Mouse (Mus musculus) myocyte (in vitro differentiated cells): ENCODE measurements at regions not wholly inside any gene's neighbourhood (a gene's known extent, or its start where the extent isn't known, plus 50 kb on each side); places are given as distances from the start of the nearest gene placed in this dataset.

Experiments used
- E2F4 ChIP-seq: IDR thresholded peaks from one replicate; pipeline ENCODE4 v1.6.1; 2011; ENCODE audit warnings: mild to moderate bottlenecking, control low read depth, moderate library complexity; ENCODE audit not compliant: insufficient read depth
- MAX ChIP-seq: IDR thresholded peaks from one replicate; pipeline ENCODE4 v1.6.1; 2011; ENCODE audit warnings: low read depth, mild to moderate bottlenecking, control low read depth
- MYOD1 ChIP-seq, 3 experiments: IDR thresholded peaks; one replicate each; pipeline ENCODE4 v1.6.1; 2011; ENCODE audit warnings: control low read depth in 2 of 3, low read depth in 2 of 3, mild to moderate bottlenecking in 2 of 3, moderate library complexity in 1 of 3; ENCODE audit not compliant: insufficient read length in 2 of 3, control insufficient read depth in 1 of 3
- MYOG ChIP-seq, 3 experiments: IDR thresholded peaks; one replicate each; pipeline ENCODE4 v1.6.1; 2011; ENCODE audit warnings: control low read depth in 2 of 3, low read depth in 2 of 3, mild to moderate bottlenecking in 2 of 3; ENCODE audit not compliant: insufficient read length in 2 of 3, control insufficient read depth in 1 of 3, insufficient read depth in 1 of 3
- POLR2A ChIP-seq: IDR thresholded peaks from one replicate; pipeline ENCODE4 v1.6.1; 2011; ENCODE audit warnings: low read depth, mild to moderate bottlenecking, control low read depth, moderate library complexity; ENCODE audit not compliant: insufficient read length
- REST ChIP-seq: IDR thresholded peaks from one replicate; pipeline ENCODE4 v1.6.1; 2011; ENCODE audit warnings: mild to moderate bottlenecking, control low read depth, moderate library complexity; ENCODE audit not compliant: insufficient read depth, insufficient read length
- USF1 ChIP-seq: IDR thresholded peaks from one replicate; pipeline ENCODE4 v1.6.1; 2011; ENCODE audit warnings: low read depth, mild to moderate bottlenecking, control low read depth, moderate library complexity

- TF ChIP-seq POLR2A: no peak
- TF ChIP-seq MAX: no peak
- TF ChIP-seq REST: no peak
- TF ChIP-seq USF1: no peak
- no peak for TF ChIP-seq MYOG (IDR thresholded peaks at IDR 0.05; ENCODE audit: control insufficient read depth in 1 of 3, insufficient read depth in 1 of 3, insufficient read length in 2 of 3, low read depth in 2 of 3)
- TF ChIP-seq MYOD1 (IDR thresholded peaks at IDR 0.05; ENCODE audit: control insufficient read depth in 1 of 3, insufficient read length in 2 of 3, low read depth in 2 of 3): no peak
- TF ChIP-seq E2F4: no peak
Measured at GRCm38 (mm10) chr10:95768974-95769373, 73.8 kb downstream of the Gm33543 start.
